Mouse (Mus musculus): ENCODE data around the gene Gm2000. TPM values are rescaled to one million over a fixed set of nuclear protein-coding genes. Genes with fewer than 3 reads are reported as not detected.
"Not testable (repeated sequence)": the region's sequence is repeated elsewhere in the genome, so short reads cannot be mapped to it uniquely, and the experiment has no call there.

The Gm2000 gene
- polyA plus RNA-seq, 1 experiment from 2014 or later, result 1,116 TPM

DNA sequence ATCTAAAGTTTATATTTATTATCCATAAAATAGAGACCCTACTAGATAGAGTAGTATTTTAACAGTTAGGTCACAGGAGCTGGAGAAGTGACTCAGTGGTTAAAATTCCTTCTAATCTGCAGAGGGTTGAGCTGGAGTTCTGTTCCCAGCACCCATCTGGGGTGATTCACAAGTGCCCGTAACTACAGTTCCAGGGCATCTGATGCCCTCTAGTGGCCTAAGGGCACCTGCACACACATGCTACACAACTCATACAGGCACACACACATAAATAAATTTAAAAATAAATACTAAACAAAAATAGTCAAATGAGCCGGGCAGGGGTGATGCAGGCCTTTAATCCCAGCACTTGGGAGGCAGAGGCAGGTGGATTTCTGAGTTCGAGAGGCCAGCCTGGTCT lies 15.4 kb downstream of the Gm2000 start:
- Histone ChIP-seq H3K27ac (replicated peaks; ENCODE audit: low read depth, low read length) (no peak overlapping the region), H3K27me3 (ENCODE audit: control insufficient read depth, insufficient read depth, low read length) (no peaks in the 10 kb centered on the region), H3K9me3 (replicated peaks; ENCODE audit: control insufficient read depth, low read length) (no peaks in the 10 kb centered on the region), H3K4me2 (ENCODE audit: low read depth, low read length) (no peak overlapping the region), H3K9ac (replicated peaks; ENCODE audit: low read length) (no peak overlapping the region), H3K4me1 (ENCODE audit: control insufficient read depth, insufficient read depth, low read length) (no peaks in the 10 kb centered on the region), H3K36me3 (replicated peaks; ENCODE audit: control insufficient read depth, insufficient read depth, low read depth, low read length) (no peaks in the 10 kb centered on the region), H3K4me3 (ENCODE audit: low read depth, low read length) (no peak overlapping the region)
- DNase-seq (ENCODE audit: low spot score), result no peak
- 83% methylated on average over 3 of the region's 3 CpGs for WGBS
- no peak for ATAC-seq (replicated peaks; ENCODE audit: insufficient number of reproducible peaks, low FRiP score, low TSS enrichment, low read depth)

DNA sequence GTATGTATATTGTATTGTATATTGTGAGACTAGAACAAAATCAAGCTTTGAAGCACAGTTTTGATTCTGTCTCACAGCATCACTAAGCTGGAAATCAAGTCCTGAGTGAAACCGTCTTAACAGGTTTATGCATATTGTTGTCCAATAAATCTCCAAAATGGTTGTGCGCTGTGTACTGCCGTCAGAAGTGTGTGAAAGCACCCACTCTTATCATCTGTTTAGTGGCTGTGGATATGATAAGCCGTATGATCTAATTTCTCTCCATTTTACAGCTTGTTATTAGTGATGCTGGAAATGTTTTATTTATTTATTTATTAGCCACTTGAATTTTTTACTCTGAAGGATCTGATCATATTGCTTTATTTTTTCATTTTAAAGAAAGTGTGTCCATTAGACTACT lies 20.4 kb downstream of the Gm2000 start:
- no peak for ATAC-seq (replicated peaks; ENCODE audit: insufficient number of reproducible peaks, low FRiP score, low TSS enrichment, low read depth)
- no peak overlapping the region for H3K27ac ChIP-seq (replicated peaks; ENCODE audit: low read depth, low read length)
- whole genome bisulfite sequencing, result 89% methylated on average over 4 of the region's 4 CpGs

DNA sequence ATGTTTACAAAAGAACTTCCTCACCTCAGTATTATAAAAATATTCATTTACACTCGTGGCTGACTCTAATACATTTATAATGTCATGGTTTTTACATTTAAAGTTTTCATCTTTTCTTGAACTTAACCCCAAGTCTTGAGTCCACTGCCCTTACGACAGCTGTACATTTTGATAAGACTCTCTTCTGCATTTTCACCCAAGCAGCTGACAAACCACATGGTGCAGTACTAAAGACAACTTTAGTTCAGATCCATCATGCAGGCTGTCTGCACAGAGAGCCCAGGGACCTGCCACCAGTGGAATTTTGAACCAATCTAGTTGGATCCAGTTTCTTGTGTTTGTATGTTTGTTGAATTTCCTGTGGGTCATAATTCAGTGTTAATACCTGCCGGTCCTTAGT lies 21.0 kb downstream of the Gm2000 start:
- Histone ChIP-seq H3K4me2 (ENCODE audit: low read depth, low read length) (no peak overlapping the region), H3K36me3 (replicated peaks; ENCODE audit: control insufficient read depth, insufficient read depth, low read depth, low read length) (no peaks in the 10 kb centered on the region), H3K9me3 (replicated peaks; ENCODE audit: control insufficient read depth, low read length) (no peaks in the 10 kb centered on the region), H3K4me1 (ENCODE audit: control insufficient read depth, insufficient read depth, low read length) (no peaks in the 10 kb centered on the region), H3K9ac (replicated peaks; ENCODE audit: low read length) (no peak overlapping the region), H3K27me3 (ENCODE audit: control insufficient read depth, insufficient read depth, low read length) (no peaks in the 10 kb centered on the region), H3K4me3 (ENCODE audit: low read depth, low read length) (no peak overlapping the region), H3K27ac (replicated peaks; ENCODE audit: low read depth, low read length) (no peak overlapping the region)
- DNase-seq (ENCODE audit: low spot score), result no peak
- WGBS, result 72% methylated on average over 3 of the region's 3 CpGs
- no peak for ATAC-seq (replicated peaks; ENCODE audit: insufficient number of reproducible peaks, low FRiP score, low TSS enrichment, low read depth)

More for the DNA sequence above, 20.4 kb downstream of the Gm2000 start:
- H3K36me3 ChIP-seq (replicated peaks; ENCODE audit: control insufficient read depth, insufficient read depth, low read depth, low read length), result no peaks in the 10 kb centered on the region
- DNase-seq (ENCODE audit: low spot score), result no peak
- no peak overlapping the region for H3K4me3 ChIP-seq (ENCODE audit: low read depth, low read length)
- no peak overlapping the region for H3K4me2 ChIP-seq (ENCODE audit: low read depth, low read length)
- no peaks in the 10 kb centered on the region for H3K27me3 ChIP-seq (ENCODE audit: control insufficient read depth, insufficient read depth, low read length)
- no peaks in the 10 kb centered on the region for H3K4me1 ChIP-seq (ENCODE audit: control insufficient read depth, insufficient read depth, low read length)
- H3K9ac ChIP-seq (replicated peaks; ENCODE audit: low read length), result no peak overlapping the region
- no peaks in the 10 kb centered on the region for H3K9me3 ChIP-seq (replicated peaks; ENCODE audit: control insufficient read depth, low read length)

DNA sequence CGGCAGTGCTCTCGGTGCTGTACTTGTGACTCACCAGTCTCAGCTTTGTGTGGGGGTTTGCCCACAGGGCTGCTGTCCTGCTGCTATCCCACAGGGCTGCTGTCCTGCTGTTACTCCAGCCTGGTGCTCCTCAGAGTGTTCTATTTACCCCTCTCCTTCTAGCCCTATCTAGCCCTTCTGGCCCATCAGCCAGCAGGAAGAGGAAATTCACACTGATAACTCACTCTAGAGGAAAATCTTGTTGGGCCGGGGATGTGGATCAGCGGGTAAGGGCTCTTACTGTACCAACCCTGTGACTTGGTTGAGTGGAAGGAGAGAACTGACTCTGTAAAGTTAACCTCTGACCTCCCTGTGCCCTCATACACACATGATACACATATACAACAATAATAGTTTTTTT lies 27.3 kb downstream of the Gm2000 start:
- H3K27ac ChIP-seq (replicated peaks; ENCODE audit: low read depth, low read length), result no peak overlapping the region
- WGBS, result 79% methylated on average over 4 of the region's 4 CpGs

DNA sequence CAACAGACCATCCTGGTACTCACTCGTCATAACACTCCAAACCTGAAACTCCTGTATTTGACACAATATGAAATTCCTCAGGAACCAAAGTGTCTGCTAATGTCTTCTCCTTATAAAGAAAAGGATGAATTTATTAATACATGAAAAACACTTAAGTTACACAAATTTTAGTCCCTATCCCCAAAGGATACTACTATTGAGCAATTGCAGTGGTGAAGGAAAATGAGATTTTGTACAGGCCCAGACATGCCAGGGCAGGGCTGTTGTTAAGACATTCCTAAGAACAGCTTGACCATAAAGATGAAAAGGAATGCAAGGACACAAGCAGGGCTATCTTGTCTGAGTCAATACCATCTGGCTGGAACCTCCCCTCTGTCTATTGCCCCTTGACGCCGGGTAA lies 34.3 kb downstream of the Gm2000 start:
- H3K27ac ChIP-seq (replicated peaks; ENCODE audit: low read depth, low read length); H3K36me3 ChIP-seq (replicated peaks; ENCODE audit: control insufficient read depth, insufficient read depth, low read depth, low read length); H3K4me2 ChIP-seq (ENCODE audit: low read depth, low read length); ATAC-seq (replicated peaks; ENCODE audit: insufficient number of reproducible peaks, low FRiP score, low TSS enrichment, low read depth); H3K4me1 ChIP-seq (ENCODE audit: control insufficient read depth, insufficient read depth, low read length); H3K4me3 ChIP-seq (ENCODE audit: low read depth, low read length); H3K9ac ChIP-seq (replicated peaks; ENCODE audit: low read length); DNase-seq (ENCODE audit: low spot score); H3K27me3 ChIP-seq (ENCODE audit: control insufficient read depth, insufficient read depth, low read length); H3K9me3 ChIP-seq (replicated peaks; ENCODE audit: control insufficient read depth, low read length): not testable (repeated sequence)
- WGBS, result 93% methylated on average over 3 of the region's 3 CpGs

More for the DNA sequence above, 27.3 kb downstream of the Gm2000 start:
- no peaks in the 10 kb centered on the region for H3K4me1 ChIP-seq (ENCODE audit: control insufficient read depth, insufficient read depth, low read length)
- no peak overlapping the region for H3K4me2 ChIP-seq (ENCODE audit: low read depth, low read length)
- no peak overlapping the region for H3K4me3 ChIP-seq (ENCODE audit: low read depth, low read length)
- H3K27me3 ChIP-seq (ENCODE audit: control insufficient read depth, insufficient read depth, low read length), result no peaks in the 10 kb centered on the region
- no peaks in the 10 kb centered on the region for H3K36me3 ChIP-seq (replicated peaks; ENCODE audit: control insufficient read depth, insufficient read depth, low read depth, low read length)
- no peak overlapping the region for H3K9ac ChIP-seq (replicated peaks; ENCODE audit: low read length)
- no peak for ATAC-seq (replicated peaks; ENCODE audit: insufficient number of reproducible peaks, low FRiP score, low TSS enrichment, low read depth)
- no peak for DNase-seq (ENCODE audit: low spot score)
- H3K9me3 ChIP-seq (replicated peaks; ENCODE audit: control insufficient read depth, low read length), result no peaks in the 10 kb centered on the region

DNA sequence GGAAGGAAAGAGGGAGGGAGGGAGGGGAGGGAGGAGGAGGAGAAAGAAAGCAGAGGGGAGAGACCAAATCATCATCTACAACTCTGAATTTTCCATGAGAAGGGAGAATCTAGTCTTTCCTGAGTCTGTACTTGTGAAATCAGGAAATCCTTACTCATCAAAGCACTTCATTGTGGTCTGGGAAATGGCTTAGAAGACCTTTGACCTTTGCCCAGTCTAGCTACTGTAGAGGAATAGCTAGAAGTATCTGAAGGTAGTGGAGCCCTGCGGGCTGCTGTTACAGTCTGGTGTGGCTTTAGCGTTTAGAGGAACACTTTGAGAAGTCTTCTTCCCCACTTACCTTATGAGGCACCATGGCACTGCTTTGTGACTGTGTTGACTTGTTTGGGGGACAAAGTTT lies 36.7 kb downstream of the Gm2000 start:
- no peak overlapping the region for H3K9ac ChIP-seq (replicated peaks; ENCODE audit: low read length)
- DNase-seq (ENCODE audit: low spot score) (no peak), ATAC-seq (replicated peaks; ENCODE audit: insufficient number of reproducible peaks, low FRiP score, low TSS enrichment, low read depth) (no peak)
- H3K36me3 ChIP-seq (replicated peaks; ENCODE audit: control insufficient read depth, insufficient read depth, low read depth, low read length), result no peaks in the 10 kb centered on the region
- no peak overlapping the region for H3K4me2 ChIP-seq (ENCODE audit: low read depth, low read length)
- H3K4me3 ChIP-seq (ENCODE audit: low read depth, low read length), result no peak overlapping the region
- H3K27me3 ChIP-seq (ENCODE audit: control insufficient read depth, insufficient read depth, low read length), result no peaks in the 10 kb centered on the region
- 31% methylated on average over 2 of the region's 2 CpGs for WGBS
- H3K27ac ChIP-seq (replicated peaks; ENCODE audit: low read depth, low read length), result no peak overlapping the region
- no peaks in the 10 kb centered on the region for H3K9me3 ChIP-seq (replicated peaks; ENCODE audit: control insufficient read depth, low read length)
- H3K4me1 ChIP-seq (ENCODE audit: control insufficient read depth, insufficient read depth, low read length), result no peaks in the 10 kb centered on the region

DNA sequence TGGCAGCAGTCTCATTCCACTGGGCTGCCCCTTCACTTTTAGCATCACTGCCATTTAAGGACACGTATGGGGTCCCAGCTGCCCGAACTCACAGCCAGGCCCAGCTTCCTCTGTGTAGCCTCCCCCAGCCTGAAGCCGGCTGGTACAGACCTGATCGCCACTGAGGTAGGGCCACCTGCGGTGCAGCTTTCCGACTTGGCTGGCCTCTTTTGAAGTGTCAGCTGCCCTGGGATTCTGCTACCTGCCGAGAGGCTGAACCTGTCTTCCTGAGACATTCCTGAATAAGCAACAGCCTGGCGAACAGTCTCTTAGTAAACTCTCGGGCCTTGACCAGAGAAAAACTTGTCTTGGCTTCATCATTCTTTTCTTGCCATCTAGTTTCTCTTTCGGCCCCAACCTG lies 37.4 kb downstream of the Gm2000 start:
- H3K9ac ChIP-seq (replicated peaks; ENCODE audit: low read length), result no peak overlapping the region
- H3K4me3 ChIP-seq (ENCODE audit: low read depth, low read length), result no peak overlapping the region
- no peak overlapping the region for H3K4me2 ChIP-seq (ENCODE audit: low read depth, low read length)
- no peaks in the 10 kb centered on the region for H3K4me1 ChIP-seq (ENCODE audit: control insufficient read depth, insufficient read depth, low read length)
- no peaks in the 10 kb centered on the region for H3K9me3 ChIP-seq (replicated peaks; ENCODE audit: control insufficient read depth, low read length)
- 36% methylated on average over 10 of the region's 10 CpGs for WGBS
- DNase-seq (ENCODE audit: low spot score) (no peak), ATAC-seq (replicated peaks; ENCODE audit: insufficient number of reproducible peaks, low FRiP score, low TSS enrichment, low read depth) (no peak)
- no peaks in the 10 kb centered on the region for H3K36me3 ChIP-seq (replicated peaks; ENCODE audit: control insufficient read depth, insufficient read depth, low read depth, low read length)
- no peaks in the 10 kb centered on the region for H3K27me3 ChIP-seq (ENCODE audit: control insufficient read depth, insufficient read depth, low read length)
- H3K27ac ChIP-seq (replicated peaks; ENCODE audit: low read depth, low read length), result no peak overlapping the region

DNA sequence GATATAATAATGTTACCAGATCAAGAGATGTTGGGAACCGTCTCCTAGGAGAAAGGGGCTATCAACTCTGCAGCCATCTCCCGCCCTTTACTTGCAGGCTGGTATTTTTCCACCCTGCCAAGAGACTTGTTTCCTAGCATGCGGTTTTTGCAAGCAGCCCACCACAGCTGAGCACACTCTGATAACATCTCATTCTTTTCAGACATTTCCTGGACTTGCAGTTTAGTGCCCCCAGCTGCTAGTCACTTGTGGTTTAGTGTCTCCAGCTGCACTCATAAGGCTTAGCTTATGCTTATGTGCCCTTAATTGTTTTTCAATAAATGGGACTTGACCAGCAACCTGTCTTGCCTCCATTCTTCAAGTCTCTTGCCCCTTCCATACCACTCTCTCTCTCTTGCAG lies 42.2 kb downstream of the Gm2000 start:
- Histone ChIP-seq H3K4me1 (ENCODE audit: control insufficient read depth, insufficient read depth, low read length) (no peaks in the 10 kb centered on the region), H3K27ac (replicated peaks; ENCODE audit: low read depth, low read length) (no peak overlapping the region), H3K9ac (replicated peaks; ENCODE audit: low read length) (no peak overlapping the region), H3K27me3 (ENCODE audit: control insufficient read depth, insufficient read depth, low read length) (no peaks in the 10 kb centered on the region), H3K9me3 (replicated peaks; ENCODE audit: control insufficient read depth, low read length) (no peaks in the 10 kb centered on the region), H3K4me2 (ENCODE audit: low read depth, low read length) (no peak overlapping the region), H3K4me3 (ENCODE audit: low read depth, low read length) (no peak overlapping the region), H3K36me3 (replicated peaks; ENCODE audit: control insufficient read depth, insufficient read depth, low read depth, low read length) (no peaks in the 10 kb centered on the region)
- 68% methylated on average over 3 of the region's 3 CpGs for WGBS
- DNase-seq (ENCODE audit: low spot score) (no peak), ATAC-seq (replicated peaks; ENCODE audit: insufficient number of reproducible peaks, low FRiP score, low TSS enrichment, low read depth) (no peak)
